14 mouse cellular contexts compared by ENCODE assay signal in genomic region chr4:129266821-129267220, GRCm38 (mm10). TPM values are rescaled to one million over a fixed set of nuclear protein-coding genes. Genes with fewer than 3 reads are reported as not detected.
"Had no signal": no experiment of that assay in that cellular context is flagged by ENCODE, and none has a peak within 500 bp of the region (broad histone marks: within the 10 kb centered on the region; RNA-seq: fewer than 3 reads in every experiment).

No protein-coding gene starts in this region.

- H3K9ac ChIP-seq: kidney, embryonic 15.5 days; limb, embryonic 13.5 days; liver, embryonic 14.5 days; lung, embryonic 15.5 days; neural tube, embryonic 12.5 days had no signal

- DNase-seq: kidney, adult 2 months; kidney, postnatal 14 days; left cerebral cortex, postnatal 4 days; spleen, adult 18-20 months; thymus, adult 18-20 months; thymus, postnatal 14 days had no signal

- H3K4me3 ChIP-seq: kidney, embryonic 15.5 days; limb, embryonic 13.5 days; lung, embryonic 15.5 days; neural tube, embryonic 12.5 days had no signal

- H3K27ac ChIP-seq: kidney, embryonic 15.5 days; limb, embryonic 13.5 days; liver, embryonic 14.5 days; lung, embryonic 15.5 days; neural tube, embryonic 12.5 days had no signal

- H3K36me3 ChIP-seq: kidney, embryonic 15.5 days; limb, embryonic 13.5 days; lung, embryonic 15.5 days; neural tube, embryonic 12.5 days had no signal

- H3K4me2 ChIP-seq: kidney, embryonic 15.5 days; limb, embryonic 13.5 days; lung, embryonic 15.5 days; neural tube, embryonic 12.5 days had no signal

- H3K9me3 ChIP-seq: kidney, embryonic 15.5 days; limb, embryonic 13.5 days; lung, embryonic 15.5 days; neural tube, embryonic 12.5 days had no signal

- H3K27me3 ChIP-seq: kidney, embryonic 15.5 days; limb, embryonic 13.5 days; lung, embryonic 15.5 days; neural tube, embryonic 12.5 days had no signal

RNA-seq across cellular contexts. Expression of gene C77080, which starts 5.6 kb away (rescaled TPM):
- total RNA-seq: neutrophil, adult 5-6 weeks had no signal

RNA-seq across cellular contexts. Expression of gene Sync, which starts 20.6 kb away (rescaled TPM):
- total RNA-seq: liver, adult 2 months; monocyte, adult 5-6 weeks had no signal
